Mouse (Mus musculus) stomach, embryonic 14.5 days (tissue): Measurements from ENCODE around the gene Zfr. TPM values are rescaled to one million over a fixed set of nuclear protein-coding genes. Genes with fewer than 3 reads are reported as not detected.
A peak's percentile ranks its signal among the peaks of the same experiment; 100 is the strongest.
"Not testable (repeated sequence)": the region's sequence is repeated elsewhere in the genome, so short reads cannot be mapped to it uniquely, and the experiment has no call there.

Experiments used
- ATAC-seq: fragments of 200-750 bp; cut with Nextera tagmentation; 2 replicates; pipeline ENCODE4 v1.8.0; 2017; ENCODE audit warnings: low read depth, moderate TSS enrichment; ENCODE audit not compliant: insufficient number of reproducible peaks, insufficient read depth, low FRiP score
- H3K27ac ChIP-seq: fragments of 300-500 bp; sonication (generic); 2 replicates; pipeline ENCODE4 v1.5.1; 2014; ENCODE audit warnings: mild to moderate bottlenecking, low read length, moderate library complexity, mixed read lengths
- H3K27me3 ChIP-seq: fragments of 300-500 bp; sonication (generic); 2 replicates; pipeline ENCODE4 v1.6.1; 2014; ENCODE audit warnings: low read length, control low read depth, mixed read lengths; ENCODE audit not compliant: control insufficient read depth, insufficient read depth
- H3K36me3 ChIP-seq: fragments of 300-500 bp; sonication (generic); 2 replicates; pipeline ENCODE4 v1.6.1; 2014; ENCODE audit warnings: mild to moderate bottlenecking, control low read depth, low read length, moderate library complexity, mixed read lengths; ENCODE audit not compliant: control insufficient read depth, insufficient read depth
- H3K4me1 ChIP-seq: fragments of 300-500 bp; sonication (generic); 2 replicates; pipeline ENCODE4 v1.6.1; 2014; ENCODE audit warnings: low read length, control low read depth, mixed read lengths; ENCODE audit not compliant: control insufficient read depth, insufficient read depth
- H3K4me2 ChIP-seq: fragments of 300-500 bp; sonication (generic); replicated peaks from 2 replicates; pipeline ENCODE4 v1.6.1; 2014; ENCODE audit warnings: low read depth, low read length, control low read depth
- H3K4me3 ChIP-seq: fragments of 300-500 bp; sonication (generic); 2 replicates; pipeline ENCODE4 v1.5.1; 2014; ENCODE audit warnings: low read depth, low read length, control low read depth
- H3K9ac ChIP-seq: fragments of 300-500 bp; sonication (generic); replicated peaks from 2 replicates; pipeline ENCODE4 v1.6.1; 2014; ENCODE audit warnings: low read depth, mild to moderate bottlenecking, control low read depth, low read length, moderate library complexity, mixed read lengths
- H3K9me3 ChIP-seq: fragments of 300-500 bp; sonication (generic); 2 replicates; pipeline ENCODE4 v1.6.1; 2016; ENCODE audit warnings: low read depth, low read length, control low read depth; ENCODE audit not compliant: control insufficient read depth
- WGBS: fragments of 180-500 bp; shearing (Covaris S2); extraction: QIAGEN DNeasy Blood & Tissue Kit; methylation state at CpG from one replicate; pipeline ENCODE4 v1.1.7; 2014; 5-methylcytosine and 5-hydroxymethylcytosine counted together
- polyA plus RNA-seq: library from polyadenylated mRNA; unstranded; fragments of >200 nt; fragmentation: Nextera tagmentation; extraction: Ambion mirVana; gene quantifications from 2 replicates; pipeline ENCODE4 v1.2.1, GENCODE M21; 2014

The Zfr gene
- polyA plus RNA-seq, 1 experiment from 2014 or later: 181 TPM

GRCm38 (mm10) chr15:12097344-12097743 lies 20.3 kb upstream of the Zfr start:
- ATAC-seq: no peak
- Histone ChIP-seq H3K4me2 (no peak overlapping the region), H3K27ac (no peak overlapping the region), H3K4me3 (no peak overlapping the region), H3K36me3 (no peaks in the 10 kb centered on the region), H3K4me1 (no peaks in the 10 kb centered on the region), H3K9ac (no peak overlapping the region), H3K9me3 (peaks cover 4% of the 10 kb centered on the region; the same call in 1 of the 2 replicates), H3K27me3 (no peaks in the 10 kb centered on the region)
- 90% methylated on average over 5 of the region's 5 CpGs for WGBS

DNA sequence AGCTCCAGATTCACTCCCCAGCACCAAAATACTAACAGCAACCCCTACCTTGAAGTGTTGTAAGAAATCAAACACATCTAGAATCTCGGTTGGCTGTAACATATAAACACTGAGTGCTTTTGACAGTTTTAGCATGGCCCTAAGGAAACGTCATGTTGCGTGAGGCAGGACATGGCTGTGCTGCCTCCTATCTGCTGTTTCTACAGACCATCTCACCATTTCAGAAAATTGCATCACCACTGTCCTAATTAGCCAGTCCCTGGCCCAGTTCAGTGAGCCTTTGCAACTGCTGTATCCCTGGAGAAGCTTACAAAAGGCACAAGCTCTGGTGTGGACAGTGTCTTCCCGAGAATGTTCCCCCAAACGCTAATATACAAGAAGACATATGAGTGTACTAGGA lies 16.7 kb upstream of the Zfr start:
- Histone ChIP-seq H3K27ac (no peak overlapping the region), H3K4me2 (no peak overlapping the region), H3K4me1 (no peaks in the 10 kb centered on the region), H3K9ac (no peak overlapping the region), H3K36me3 (no peaks in the 10 kb centered on the region), H3K27me3 (no peaks in the 10 kb centered on the region), H3K9me3 (peaks cover 4% of the 10 kb centered on the region; the same call in 1 of the 2 replicates), H3K4me3 (no peak overlapping the region)
- ATAC-seq: no peak
- 60% methylated on average over 5 of the region's 5 CpGs for WGBS

DNA sequence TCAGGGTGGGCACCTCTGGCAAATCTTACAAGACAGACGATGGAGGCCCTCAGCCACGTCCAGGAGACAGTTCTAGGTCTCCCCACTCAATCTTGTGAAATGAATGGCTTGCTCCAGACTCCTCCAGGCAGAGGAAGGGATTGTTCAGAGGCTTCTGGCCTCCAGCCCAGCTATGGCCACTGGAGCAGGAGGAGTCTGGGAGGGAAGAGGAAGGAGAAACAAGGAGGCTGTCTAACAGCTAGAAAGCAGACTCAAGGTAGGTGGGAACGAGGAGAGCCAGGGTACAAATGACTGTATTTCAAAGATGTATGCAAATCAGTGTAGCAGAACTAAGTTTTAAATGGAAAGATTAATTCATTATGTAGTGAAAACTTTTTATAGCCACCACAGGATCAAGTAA lies 13.9 kb upstream of the Zfr start:
- no peaks in the 10 kb centered on the region for H3K4me1 ChIP-seq
- no peak overlapping the region for H3K9ac ChIP-seq
- WGBS: 59% methylated on average over 3 of the region's 3 CpGs
- 0 out of 2 replicates have a peak overlapping the region, but pooled peaks have one; percentile 53 for H3K27ac ChIP-seq
- H3K4me3 ChIP-seq: no peak overlapping the region
- H3K9me3 ChIP-seq: no peaks in the 10 kb centered on the region
- no peaks in the 10 kb centered on the region for H3K36me3 ChIP-seq
- H3K4me2 ChIP-seq: no peak overlapping the region
- no peak for ATAC-seq
- no peaks in the 10 kb centered on the region for H3K27me3 ChIP-seq

DNA sequence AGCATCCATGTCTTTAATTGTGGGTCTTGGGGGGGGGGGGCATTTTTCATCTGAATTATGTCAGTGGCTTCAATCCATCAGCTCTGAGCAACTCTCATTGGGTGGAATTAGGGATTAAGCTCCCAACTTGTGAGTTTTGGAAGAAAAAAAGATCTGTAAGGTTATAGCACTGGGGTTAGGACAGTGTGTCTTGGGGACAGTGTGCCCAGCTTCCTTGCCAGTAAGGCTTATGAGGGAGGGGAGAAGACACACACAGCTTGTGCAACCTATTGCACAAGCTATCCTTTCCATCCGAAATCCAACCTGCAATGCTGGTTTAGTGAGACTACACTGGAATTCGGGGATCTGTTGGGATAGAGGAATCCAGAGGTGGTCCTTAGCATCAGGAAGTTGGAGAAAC lies 12.8 kb upstream of the Zfr start:
- no peak overlapping the region for H3K4me3 ChIP-seq
- no peak for ATAC-seq
- no peak overlapping the region for H3K27ac ChIP-seq
- H3K4me1 ChIP-seq: no peaks in the 10 kb centered on the region
- no peak overlapping the region for H3K4me2 ChIP-seq
- WGBS: 80% methylated on average over 2 of the region's 2 CpGs
- H3K9me3 ChIP-seq: no peaks in the 10 kb centered on the region
- no peaks in the 10 kb centered on the region for H3K27me3 ChIP-seq
- no peak overlapping the region for H3K9ac ChIP-seq
- no peaks in the 10 kb centered on the region for H3K36me3 ChIP-seq

DNA sequence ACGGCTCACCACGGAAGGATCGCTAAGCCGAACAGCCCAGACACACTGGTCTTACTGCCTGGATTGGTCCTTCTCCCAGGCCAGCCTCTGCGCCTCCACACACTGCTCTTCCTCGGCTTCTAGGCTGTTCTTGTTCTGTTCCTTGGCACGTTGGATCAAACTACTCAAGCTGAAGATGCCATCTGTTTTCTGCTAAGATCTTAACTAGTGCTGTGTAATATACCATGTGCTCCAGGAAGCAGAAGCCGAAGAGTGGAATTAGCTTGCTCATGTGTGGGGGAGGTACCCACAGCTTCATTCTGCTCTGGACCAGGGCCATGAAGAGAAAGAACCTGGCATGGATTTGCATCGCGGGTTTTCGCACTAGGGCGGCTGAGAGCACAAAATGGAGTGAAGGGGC lies 11.2 kb upstream of the Zfr start:
- no peak for ATAC-seq
- no peak overlapping the region for H3K9ac ChIP-seq
- no peaks in the 10 kb centered on the region for H3K36me3 ChIP-seq
- no peaks in the 10 kb centered on the region for H3K27me3 ChIP-seq
- H3K4me1 ChIP-seq: no peaks in the 10 kb centered on the region
- H3K9me3 ChIP-seq: no peaks in the 10 kb centered on the region
- no peak overlapping the region for H3K27ac ChIP-seq
- no peak overlapping the region for H3K4me2 ChIP-seq
- WGBS: 89% methylated on average over 12 of the region's 12 CpGs
- H3K4me3 ChIP-seq: no peak overlapping the region

GRCm38 (mm10) chr15:12108200-12108599 lies 9.4 kb upstream of the Zfr start:
- no peak overlapping the region for H3K4me2 ChIP-seq
- 76% methylated on average over 4 of the region's 4 CpGs for WGBS
- H3K4me3 ChIP-seq: no peak overlapping the region
- no peaks in the 10 kb centered on the region for H3K27me3 ChIP-seq
- H3K36me3 ChIP-seq: no peaks in the 10 kb centered on the region
- H3K9ac ChIP-seq: no peak overlapping the region
- H3K9me3 ChIP-seq: no peaks in the 10 kb centered on the region
- no peak overlapping the region for H3K27ac ChIP-seq
- ATAC-seq: no peak
- no peaks in the 10 kb centered on the region for H3K4me1 ChIP-seq

DNA sequence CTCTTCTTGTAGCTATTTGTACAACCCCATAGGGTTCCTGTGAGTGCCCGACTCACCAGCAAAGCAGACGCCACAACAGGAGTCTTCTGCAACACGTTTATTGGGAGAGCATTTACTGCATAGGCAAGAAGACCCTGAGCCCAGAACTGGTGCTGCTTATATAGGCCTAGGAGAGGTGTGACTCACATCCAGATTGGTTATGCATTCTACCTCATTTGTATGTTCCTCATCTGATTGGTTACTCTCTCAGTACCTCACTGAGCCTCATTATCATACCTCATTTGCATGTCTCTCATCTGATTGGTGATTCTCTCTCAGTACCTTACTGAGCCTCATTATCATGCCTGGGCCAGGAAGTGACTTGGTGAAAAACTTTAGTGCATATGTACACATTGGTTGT lies 8.7 kb upstream of the Zfr start:
- not testable (repeated sequence) for H3K36me3 ChIP-seq, H3K9me3 ChIP-seq, H3K4me2 ChIP-seq, H3K4me1 ChIP-seq, H3K4me3 ChIP-seq, H3K9ac ChIP-seq, H3K27me3 ChIP-seq, ATAC-seq, H3K27ac ChIP-seq
- 81% methylated on average over 3 of the region's 3 CpGs for WGBS

GRCm38 (mm10) chr15:12111232-12111631 lies 6.4 kb upstream of the Zfr start:
- Histone ChIP-seq H3K9me3 (no peaks in the 10 kb centered on the region), H3K4me3 (no peak overlapping the region), H3K9ac (no peak overlapping the region), H3K36me3 (no peaks in the 10 kb centered on the region), H3K4me1 (no peaks in the 10 kb centered on the region), H3K27me3 (no peaks in the 10 kb centered on the region), H3K4me2 (no peak overlapping the region), H3K27ac (no peak overlapping the region)
- no peak for ATAC-seq
- WGBS: 60% methylated on average over 7 of the region's 7 CpGs

DNA sequence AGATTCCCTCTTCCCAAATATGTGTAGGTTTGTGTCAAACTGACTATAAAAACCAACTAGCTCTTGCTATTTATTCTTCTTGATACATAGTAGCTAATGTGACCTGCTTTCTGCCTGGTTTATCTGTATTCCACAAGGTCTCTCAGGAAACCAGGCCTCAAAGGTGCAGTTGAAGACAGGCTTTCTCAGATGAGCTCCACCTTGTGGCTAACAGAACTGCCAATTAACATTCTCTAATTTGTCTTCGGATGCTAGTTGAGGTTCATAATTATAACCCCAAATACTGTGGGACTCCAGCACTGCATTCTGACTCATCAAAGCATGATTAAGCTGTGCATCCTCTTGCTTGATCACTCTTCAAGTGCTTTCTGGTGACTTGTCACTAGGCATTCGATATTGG lies 4.2 kb upstream of the Zfr start:
- 78% methylated on average over 2 of the region's 2 CpGs for WGBS
- no peak for ATAC-seq

More for the DNA sequence above, 4.2 kb upstream of the Zfr start:
- no peak overlapping the region for H3K4me3 ChIP-seq
- no peak overlapping the region for H3K27ac ChIP-seq
- no peak overlapping the region for H3K9ac ChIP-seq
- H3K36me3 ChIP-seq: no peaks in the 10 kb centered on the region
- no peak overlapping the region for H3K4me2 ChIP-seq
- no peaks in the 10 kb centered on the region for H3K27me3 ChIP-seq
- H3K4me1 ChIP-seq: peaks cover 4% of the 10 kb centered on the region; the same call in 1 of the 2 replicates
- no peaks in the 10 kb centered on the region for H3K9me3 ChIP-seq
